Mouse (Mus musculus) T-helper 2 cell (primary cell): Measurements from ENCODE around the gene Zbtb41.

Experiments
- in situ Hi-C: fragments of 300-600 bp; cut with MboI, MseI; formaldehyde crosslinking; loops from one replicate; pipeline ENCODE4 v1.15.1; 2025; ENCODE audit warnings: high pct_unique_total_duplicates

Zbtb41 gene

GRCm38 (mm10) chr1:139465936-139466335, 43.8 kb downstream of the Zbtb41 start:
- in situ Hi-C loops: no loop called here

- in situ Hi-C loops: no loop called here
These were observed 56.8 kb downstream of the Zbtb41 start for GRCm38 (mm10) chr1:139478898-139479297.

GRCm38 (mm10) chr1:139480246-139480645, 58.2 kb downstream of the Zbtb41 start:
- in situ Hi-C loops: no loop called here

- in situ Hi-C loops: no loop called here
These were observed 59.1 kb downstream of the Zbtb41 start for GRCm38 (mm10) chr1:139481146-139481545.

GRCm38 (mm10) chr1:139494630-139495029, 72.5 kb downstream of the Zbtb41 start:
- in situ Hi-C loops: no loop called here

GRCm38 (mm10) chr1:139495408-139495807, 73.3 kb downstream of the Zbtb41 start:
- in situ Hi-C loops: no loop called here

GRCm38 (mm10) chr1:139496212-139496611, 74.1 kb downstream of the Zbtb41 start:
- in situ Hi-C loops: no loop called here

- in situ Hi-C loops: no loop called here
These were observed 77.7 kb downstream of the Zbtb41 start for GRCm38 (mm10) chr1:139499751-139500150.

GRCm38 (mm10) chr1:139501258-139501752, 79.2 kb downstream of the Zbtb41 start, which contains the start of gene F13b:
Gene F13b (plus strand): TSS chr1:139501702.
- in situ Hi-C loops: no loop called here
